Mouse (Mus musculus) bone marrow macrophage, adult 2 months (primary cell): ENCODE measurements around the gene Mid1. TPM values are rescaled to one million over a fixed set of nuclear protein-coding genes. Genes with fewer than 3 reads are reported as not detected.

Experiments used
- H3K27ac ChIP-seq: 2 replicates; pipeline ENCODE4 v1.5.1; 2012; ENCODE audit warnings: low read depth, low read length; ENCODE audit not compliant: insufficient read depth
- H3K4me1 ChIP-seq: 2 replicates; pipeline ENCODE4 v1.6.1; 2012; ENCODE audit warnings: low read length; ENCODE audit not compliant: control insufficient read depth, insufficient read depth
- H3K4me3 ChIP-seq: 2 replicates; pipeline ENCODE4 v1.5.1; 2012; ENCODE audit warnings: mild to moderate bottlenecking, low read length, moderate library complexity; ENCODE audit not compliant: insufficient read depth
- CTCF ChIP-seq: IDR thresholded peaks from 2 replicates; pipeline ENCODE4 v1.5.1; 2012; ENCODE audit warnings: low read depth, mild to moderate bottlenecking, low read length, moderate library complexity
- POLR2A ChIP-seq: IDR thresholded peaks from 2 replicates; pipeline ENCODE4 v1.6.1; 2012; ENCODE audit warnings: mild to moderate bottlenecking, low read depth, low read length, borderline replicate concordance
- polyA plus RNA-seq: library from polyadenylated mRNA; stranded (reverse); fragments of >200 nt; gene quantifications from 2 replicates; pipeline ENCODE4 v1.2.4, GENCODE M21; 2012; ENCODE audit not compliant: missing spikeins, insufficient read depth, insufficient read length

Gene Mid1
- polyA plus RNA-seq, 1 experiment: 22.0 TPM

GRCm38 (mm10) chrX:169811783-169812182, 126.8 kb downstream of the Mid1 start:
- TF ChIP-seq CTCF (no peak), POLR2A (no peak)
- no peak overlapping the region for H3K4me3 ChIP-seq
- no peaks in the 10 kb centered on the region for H3K4me1 ChIP-seq
- no peak overlapping the region for H3K27ac ChIP-seq

GRCm38 (mm10) chrX:169813673-169814072, 128.7 kb downstream of the Mid1 start:
- no peak overlapping the region for H3K27ac ChIP-seq
- no peak overlapping the region for H3K4me3 ChIP-seq
- TF ChIP-seq POLR2A (no peak), CTCF (no peak)

GRCm38 (mm10) chrX:169826947-169827346, 141.9 kb downstream of the Mid1 start:
- 0 out of 2 replicates have a peak, but pooled peaks cover 4% of the 10 kb centered on the region for H3K4me1 ChIP-seq

More at GRCm38 (mm10) chrX:169813673-169814072, 128.7 kb downstream of the Mid1 start:
- H3K4me1 ChIP-seq: no peaks in the 10 kb centered on the region

GRCm38 (mm10) chrX:169827720-169828119, 142.7 kb downstream of the Mid1 start:
- TF ChIP-seq POLR2A: no peak
- TF ChIP-seq CTCF: no peak
- no peak overlapping the region for H3K4me3 ChIP-seq
- H3K27ac ChIP-seq: no peak overlapping the region
- 0 out of 2 replicates have a peak, but pooled peaks cover 4% of the 10 kb centered on the region for H3K4me1 ChIP-seq

More at GRCm38 (mm10) chrX:169826947-169827346, 141.9 kb downstream of the Mid1 start:
- Histone ChIP-seq H3K27ac (no peak overlapping the region), H3K4me3 (no peak overlapping the region)
- TF ChIP-seq CTCF: no peak
- no peak for TF ChIP-seq POLR2A

- Histone ChIP-seq H3K4me3 (no peak overlapping the region), H3K4me1 (0 out of 2 replicates have a peak, but pooled peaks cover 4% of the 10 kb centered on the region), H3K27ac (no peak overlapping the region)
- TF ChIP-seq CTCF (no peak), POLR2A (no peak)
Measured at GRCm38 (mm10) chrX:169828136-169828535, 143.1 kb downstream of the Mid1 start.

GRCm38 (mm10) chrX:169830052-169830451, 145.1 kb downstream of the Mid1 start:
- no peak overlapping the region for H3K4me3 ChIP-seq
- 0 out of 2 replicates have a peak, but pooled peaks cover 4% of the 10 kb centered on the region for H3K4me1 ChIP-seq
- no peak for TF ChIP-seq POLR2A
- TF ChIP-seq CTCF: no peak
- H3K27ac ChIP-seq: no peak overlapping the region

GRCm38 (mm10) chrX:169837947-169838649, 153.1 kb downstream of the Mid1 start:
- no peak overlapping the region for H3K4me3 ChIP-seq
- TF ChIP-seq POLR2A: no peak
- no peak for TF ChIP-seq CTCF
- H3K27ac ChIP-seq: no peak overlapping the region
- no peaks in the 10 kb centered on the region for H3K4me1 ChIP-seq

GRCm38 (mm10) chrX:169838650-169838971, 153.6 kb downstream of the Mid1 start:
- Histone ChIP-seq H3K27ac (no peak overlapping the region), H3K4me3 (no peak overlapping the region), H3K4me1 (no peaks in the 10 kb centered on the region)
- TF ChIP-seq POLR2A (no peak), CTCF (no peak)

- Histone ChIP-seq H3K27ac (no peak overlapping the region), H3K4me3 (no peak overlapping the region), H3K4me1 (no peaks in the 10 kb centered on the region)
- no peak for TF ChIP-seq POLR2A
- TF ChIP-seq CTCF: no peak
Measured at GRCm38 (mm10) chrX:169843267-169843666, 158.3 kb downstream of the Mid1 start.

GRCm38 (mm10) chrX:169844150-169844772, 159.3 kb downstream of the Mid1 start:
- Histone ChIP-seq H3K27ac (no peak overlapping the region), H3K4me3 (no peak overlapping the region), H3K4me1 (no peaks in the 10 kb centered on the region)
- TF ChIP-seq CTCF (no peak), POLR2A (no peak)

- Histone ChIP-seq H3K4me1 (no peaks in the 10 kb centered on the region), H3K27ac (no peak overlapping the region), H3K4me3 (no peak overlapping the region)
- TF ChIP-seq POLR2A: no peak
- no peak for TF ChIP-seq CTCF
Measured at GRCm38 (mm10) chrX:169846187-169846586, 161.2 kb downstream of the Mid1 start.
